Mouse (Mus musculus): Measurements from ENCODE around the gene Gm48552. TPM values are rescaled to one million over a fixed set of nuclear protein-coding genes. Genes with fewer than 3 reads are reported as not detected.

Gm48552 gene
- polyA plus RNA-seq, 1 experiment = 6.8 TPM

GRCm38 (mm10) chr10:81383802-81384604, 4.8 kb upstream of the Gm48552 start, which contains the start of the genes Dohh and Gm48551:
Gene Dohh (plus strand): TSS chr10:81384428.
Gene Gm48551 (plus strand): TSS chr10:81384466.
- no peak within 1 kb of the TSS for H3K27ac ChIP-seq (ENCODE audit: insufficient read depth, low read length)
- H3K4me3 ChIP-seq (ENCODE audit: insufficient read depth, low read length) = peak within 1 kb of the TSS; percentile 71
- peaks cover 4% of the 10 kb centered on the region for H3K4me1 ChIP-seq (ENCODE audit: control insufficient read depth, insufficient read depth, low read length)
- no peak for TF ChIP-seq CTCF (IDR thresholded peaks at IDR 0.05; ENCODE audit: extremely low read depth, insufficient read depth, low read length)
- peak; percentile 91 for TF ChIP-seq POLR2A (IDR thresholded peaks at IDR 0.05; ENCODE audit: extremely low read depth, insufficient read depth, low read length)

- peak overlapping the region; percentile 71 for H3K4me3 ChIP-seq (ENCODE audit: insufficient read depth, low read length)
- TF ChIP-seq CTCF (IDR thresholded peaks at IDR 0.05; ENCODE audit: extremely low read depth, insufficient read depth, low read length) (no peak), POLR2A (IDR thresholded peaks at IDR 0.05; ENCODE audit: extremely low read depth, insufficient read depth, low read length) (no peak)
- no peak overlapping the region for H3K27ac ChIP-seq (ENCODE audit: insufficient read depth, low read length)
- H3K4me1 ChIP-seq (ENCODE audit: control insufficient read depth, insufficient read depth, low read length) = peaks cover 4% of the 10 kb centered on the region
Observed at GRCm38 (mm10) chr10:81384605-81384982, 4.2 kb upstream of the Gm48552 start.

DNA sequence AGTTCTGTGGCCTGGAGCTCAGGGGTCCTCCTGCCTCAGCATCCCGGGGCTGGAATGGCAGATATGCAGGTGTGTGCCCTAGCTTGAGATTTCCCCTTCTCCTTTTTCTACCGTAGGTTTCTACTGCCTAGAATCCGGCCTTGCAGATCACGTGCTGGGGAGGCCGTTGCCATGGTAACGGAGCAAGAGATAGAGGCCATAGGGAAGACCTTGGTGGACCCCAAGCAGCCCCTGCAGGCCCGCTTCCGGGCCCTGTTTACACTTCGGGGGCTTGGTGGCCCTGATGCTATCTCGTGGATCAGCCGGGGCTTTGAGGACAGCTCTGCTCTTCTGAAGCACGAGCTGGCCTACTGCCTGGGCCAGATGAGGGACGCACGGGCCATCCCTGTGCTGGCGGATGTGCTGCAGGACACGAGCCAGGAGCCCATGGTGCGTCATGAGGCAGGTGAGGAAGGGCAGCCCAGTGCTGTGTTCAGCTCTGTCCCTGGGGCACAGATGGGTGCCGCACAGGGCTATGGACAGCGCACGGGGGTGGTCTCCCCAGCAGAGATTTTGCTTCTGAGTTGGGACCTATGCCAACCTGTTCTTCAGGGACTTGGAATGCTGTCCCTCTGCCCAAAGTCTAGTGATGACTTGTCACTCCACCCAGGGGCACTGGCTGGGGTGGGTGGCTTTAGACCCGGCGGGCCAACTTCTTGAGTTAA, 3.0 kb upstream of the Gm48552 start:
- H3K4me3 ChIP-seq (ENCODE audit: insufficient read depth, low read length) = peak overlapping the region; percentile 71; the same call in 1 of the 2 replicates
- H3K27ac ChIP-seq (ENCODE audit: insufficient read depth, low read length) = no peak overlapping the region
- peaks cover 4% of the 10 kb centered on the region for H3K4me1 ChIP-seq (ENCODE audit: control insufficient read depth, insufficient read depth, low read length)
- TF ChIP-seq CTCF (IDR thresholded peaks at IDR 0.05; ENCODE audit: extremely low read depth, insufficient read depth, low read length) (no peak), POLR2A (IDR thresholded peaks at IDR 0.05; ENCODE audit: extremely low read depth, insufficient read depth, low read length) (no peak)

GRCm38 (mm10) chr10:81387716-81388115, 1.1 kb upstream of the Gm48552 start:
- no peak overlapping the region for H3K27ac ChIP-seq (ENCODE audit: insufficient read depth, low read length)
- no peak overlapping the region for H3K4me3 ChIP-seq (ENCODE audit: insufficient read depth, low read length)
- TF ChIP-seq POLR2A (IDR thresholded peaks at IDR 0.05; ENCODE audit: extremely low read depth, insufficient read depth, low read length) = no peak
- TF ChIP-seq CTCF (IDR thresholded peaks at IDR 0.05; ENCODE audit: extremely low read depth, insufficient read depth, low read length) = no peak
- H3K4me1 ChIP-seq (ENCODE audit: control insufficient read depth, insufficient read depth, low read length) = peaks cover 4% of the 10 kb centered on the region

DNA sequence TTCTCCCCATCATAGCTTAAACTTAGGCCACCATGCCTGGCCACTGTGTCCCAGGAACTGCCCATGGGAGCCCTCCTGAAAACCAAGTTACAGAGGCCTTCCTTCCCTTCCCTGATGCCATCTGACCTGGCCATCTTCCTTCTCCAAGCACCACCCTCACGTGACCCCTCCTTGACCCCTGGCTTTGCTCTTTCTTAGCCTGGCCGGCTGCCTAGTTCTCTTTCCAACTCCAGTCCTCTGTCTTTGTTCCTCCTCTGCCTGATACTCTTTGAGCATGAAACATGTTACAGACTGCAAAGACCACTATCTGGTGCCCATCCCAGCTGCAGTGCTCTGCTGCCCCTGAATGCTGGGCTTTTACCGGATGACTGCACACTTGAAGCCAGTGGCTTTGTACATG, 568 bp downstream of the Gm48552 start:
- no peak overlapping the region for H3K27ac ChIP-seq (ENCODE audit: insufficient read depth, low read length)
- no peak overlapping the region for H3K4me3 ChIP-seq (ENCODE audit: insufficient read depth, low read length)
- peaks cover 8% of the 10 kb centered on the region for H3K4me1 ChIP-seq (ENCODE audit: control insufficient read depth, insufficient read depth, low read length)
- TF ChIP-seq POLR2A (IDR thresholded peaks at IDR 0.05; ENCODE audit: extremely low read depth, insufficient read depth, low read length) (no peak), CTCF (IDR thresholded peaks at IDR 0.05; ENCODE audit: extremely low read depth, insufficient read depth, low read length) (no peak)

GRCm38 (mm10) chr10:81389801-81390677, 1.2 kb downstream of the Gm48552 start:
- H3K4me1 ChIP-seq (ENCODE audit: control insufficient read depth, insufficient read depth, low read length) = peaks cover 8% of the 10 kb centered on the region
- TF ChIP-seq CTCF (IDR thresholded peaks at IDR 0.05; ENCODE audit: extremely low read depth, insufficient read depth, low read length) (peak; percentile 88), POLR2A (IDR thresholded peaks at IDR 0.05; ENCODE audit: extremely low read depth, insufficient read depth, low read length) (no peak)
- no peak overlapping the region for H3K4me3 ChIP-seq (ENCODE audit: insufficient read depth, low read length)
- no peak overlapping the region for H3K27ac ChIP-seq (ENCODE audit: insufficient read depth, low read length)

- H3K27ac ChIP-seq (ENCODE audit: insufficient read depth, low read length) = no peak overlapping the region
- TF ChIP-seq POLR2A (IDR thresholded peaks at IDR 0.05; ENCODE audit: extremely low read depth, insufficient read depth, low read length) = no peak
- TF ChIP-seq CTCF (IDR thresholded peaks at IDR 0.05; ENCODE audit: extremely low read depth, insufficient read depth, low read length) = no peak
- H3K4me3 ChIP-seq (ENCODE audit: insufficient read depth, low read length) = no peak overlapping the region
- H3K4me1 ChIP-seq (ENCODE audit: control insufficient read depth, insufficient read depth, low read length) = peaks cover 4% of the 10 kb centered on the region; the same call in 1 of the 2 replicates
Observed at GRCm38 (mm10) chr10:81390678-81390965, 1.8 kb downstream of the Gm48552 start.

GRCm38 (mm10) chr10:81392270-81392669, 3.5 kb downstream of the Gm48552 start:
- Histone ChIP-seq H3K4me1 (ENCODE audit: control insufficient read depth, insufficient read depth, low read length) (peaks cover 4% of the 10 kb centered on the region; the same call in 1 of the 2 replicates), H3K4me3 (ENCODE audit: insufficient read depth, low read length) (no peak overlapping the region), H3K27ac (ENCODE audit: insufficient read depth, low read length) (no peak overlapping the region)
- TF ChIP-seq CTCF (IDR thresholded peaks at IDR 0.05; ENCODE audit: extremely low read depth, insufficient read depth, low read length) (no peak), POLR2A (IDR thresholded peaks at IDR 0.05; ENCODE audit: extremely low read depth, insufficient read depth, low read length) (no peak)

DNA sequence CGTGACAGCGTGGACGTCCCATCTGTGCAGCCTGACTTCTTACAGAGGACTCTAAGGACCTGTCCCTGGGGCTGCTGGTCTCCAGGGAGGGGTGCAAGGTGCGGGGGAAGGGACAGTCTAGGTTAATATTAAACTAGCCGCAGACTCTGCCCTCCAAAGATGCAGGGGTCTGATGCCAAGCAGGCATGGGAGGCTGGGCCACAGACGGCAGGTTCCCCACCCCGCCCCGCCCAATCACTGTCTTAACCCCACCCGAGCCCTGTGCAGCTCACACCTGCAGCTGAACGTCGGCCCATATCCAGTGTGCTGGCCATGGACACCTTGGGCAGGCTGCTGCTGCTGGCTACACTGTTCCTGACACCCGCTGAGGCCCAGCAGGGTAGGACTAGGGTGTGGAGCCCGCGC, 4.0 kb downstream of the Gm48552 start, which contains the start of gene Smim24:
Gene Smim24 (plus strand): TSS at position 271 of the 405 bp plus-strand sequence.
- TF ChIP-seq CTCF (IDR thresholded peaks at IDR 0.05; ENCODE audit: extremely low read depth, insufficient read depth, low read length) (no peak), POLR2A (IDR thresholded peaks at IDR 0.05; ENCODE audit: extremely low read depth, insufficient read depth, low read length) (no peak)
- Histone ChIP-seq H3K4me3 (ENCODE audit: insufficient read depth, low read length) (peak within 1 kb of the TSS; percentile 5; the same call in 1 of the 2 replicates), H3K27ac (ENCODE audit: insufficient read depth, low read length) (no peak within 1 kb of the TSS), H3K4me1 (ENCODE audit: control insufficient read depth, insufficient read depth, low read length) (peaks cover 4% of the 10 kb centered on the region; the same call in 1 of the 2 replicates)

Data from cortical plate, adult 2 months (tissue).